Mouse (Mus musculus) CD4-positive, CD25-positive, alpha-beta regulatory T cell, adult 2 months (primary cell): ENCODE measurements around the gene Thsd7b.

Source experiments
- DNase-seq: peaks from one replicate; pipeline ENCODE4 v3.0.0-alpha.2; 2012; ENCODE audit warnings: low read depth, low spot score

Thsd7b gene

GRCm38 (mm10) chr1:129635146-129635545, 362.0 kb downstream of the Thsd7b start:
- DNase-seq, result no peak

GRCm38 (mm10) chr1:129644252-129644861, 371.3 kb downstream of the Thsd7b start:
- DNase-seq, result no peak

- peak; percentile 39 for DNase-seq
Observed at GRCm38 (mm10) chr1:129651448-129651847, 378.3 kb downstream of the Thsd7b start.

GRCm38 (mm10) chr1:129658045-129658444, 384.9 kb downstream of the Thsd7b start:
- DNase-seq, result no peak

GRCm38 (mm10) chr1:129675878-129676277, 402.8 kb downstream of the Thsd7b start:
- DNase-seq, result no peak

- DNase-seq, result no peak
Observed at GRCm38 (mm10) chr1:129678851-129679250, 405.7 kb downstream of the Thsd7b start.

- no peak for DNase-seq
Observed at GRCm38 (mm10) chr1:129705701-129706100, 432.6 kb downstream of the Thsd7b start.

GRCm38 (mm10) chr1:129712706-129713105, 439.6 kb downstream of the Thsd7b start:
- DNase-seq, result no peak

GRCm38 (mm10) chr1:129713571-129713970, 440.5 kb downstream of the Thsd7b start:
- DNase-seq, result no peak

GRCm38 (mm10) chr1:129719592-129719991, 446.5 kb downstream of the Thsd7b start:
- DNase-seq, result no peak

GRCm38 (mm10) chr1:129731991-129732390, 458.9 kb downstream of the Thsd7b start:
- DNase-seq, result no peak

- DNase-seq, result no peak
Observed at GRCm38 (mm10) chr1:129747595-129747994, 474.5 kb downstream of the Thsd7b start.

GRCm38 (mm10) chr1:129756548-129757240, 483.6 kb downstream of the Thsd7b start:
- DNase-seq, result no peak

- no peak for DNase-seq
Observed at GRCm38 (mm10) chr1:129759003-129759402, 485.9 kb downstream of the Thsd7b start.

- no peak for DNase-seq
Observed at GRCm38 (mm10) chr1:129761234-129761633, 488.1 kb downstream of the Thsd7b start.

GRCm38 (mm10) chr1:129764748-129765147, 491.6 kb downstream of the Thsd7b start:
- no peak for DNase-seq

- no peak for DNase-seq
Observed at GRCm38 (mm10) chr1:129777055-129777454, 504.0 kb downstream of the Thsd7b start.

GRCm38 (mm10) chr1:129779506-129779905, 506.4 kb downstream of the Thsd7b start:
- no peak for DNase-seq

GRCm38 (mm10) chr1:129780589-129780988, 507.5 kb downstream of the Thsd7b start:
- DNase-seq, result no peak

GRCm38 (mm10) chr1:129798519-129798918, 525.4 kb downstream of the Thsd7b start:
- no peak for DNase-seq

GRCm38 (mm10) chr1:129826927-129827326, 553.8 kb downstream of the Thsd7b start:
- DNase-seq, result peak; percentile 3

GRCm38 (mm10) chr1:129837324-129837723, 564.2 kb downstream of the Thsd7b start:
- DNase-seq, result no peak

GRCm38 (mm10) chr1:129837776-129838175, 564.7 kb downstream of the Thsd7b start:
- DNase-seq, result no peak
